Mouse (Mus musculus): ENCODE data around the gene Fig4.

DNA sequence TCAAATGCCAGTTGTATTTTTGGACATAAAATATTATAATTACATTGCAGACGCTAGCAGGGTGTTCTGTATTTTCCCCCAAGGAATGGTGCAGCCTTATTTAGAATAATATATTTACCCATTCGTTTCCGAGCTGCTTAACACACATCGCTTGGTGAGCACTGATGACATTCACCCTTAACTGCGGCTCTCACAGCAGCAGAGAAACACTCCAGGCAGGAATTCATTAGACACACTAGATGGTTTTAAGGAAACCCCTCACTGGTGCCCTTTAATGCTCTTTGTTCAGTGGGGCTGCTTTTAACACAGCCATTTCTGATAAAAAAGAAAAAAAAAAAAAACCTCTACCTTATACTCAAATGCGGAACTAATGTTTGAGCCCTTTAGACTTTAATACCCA is 104.3 kb downstream of the Fig4 start:
- TF ChIP-seq CTCF (IDR thresholded peaks at IDR 0.05; ENCODE audit: extremely low read depth, insufficient read depth, insufficient read length, insufficient replicate concordance) = no peak
- no peak for TF ChIP-seq POLR2A (IDR thresholded peaks at IDR 0.05; ENCODE audit: low read depth, low read length)
